Mouse (Mus musculus): ENCODE results near the gene Stard13.

Gene Stard13

GRCm38 (mm10) chr5:151142671-151143601 lies 90.7 kb downstream of the Stard13 start:
- no peak for DNase-seq (ENCODE audit: low spot score in 2 of 2)

- no peak for DNase-seq (ENCODE audit: low spot score in 2 of 2)
Observed at GRCm38 (mm10) chr5:151142241-151142640, 91.4 kb downstream of the Stard13 start.

- DNase-seq (ENCODE audit: low spot score in 2 of 2): no peak
Observed at GRCm38 (mm10) chr5:151137901-151138300, 95.7 kb downstream of the Stard13 start.

- DNase-seq (ENCODE audit: low spot score in 2 of 2): no peak
Observed at GRCm38 (mm10) chr5:151137311-151137710, 96.3 kb downstream of the Stard13 start.

- no peak for DNase-seq (ENCODE audit: low spot score in 2 of 2)
Observed at GRCm38 (mm10) chr5:151135965-151136364, 97.7 kb downstream of the Stard13 start.

GRCm38 (mm10) chr5:151135078-151135826 lies 98.4 kb downstream of the Stard13 start:
- DNase-seq (ENCODE audit: low spot score in 2 of 2): no peak

GRCm38 (mm10) chr5:151134202-151134601 lies 99.4 kb downstream of the Stard13 start:
- DNase-seq (ENCODE audit: low spot score in 2 of 2): no peak

GRCm38 (mm10) chr5:151133744-151134143 lies 99.9 kb downstream of the Stard13 start:
- DNase-seq (ENCODE audit: low spot score in 2 of 2): no peak

GRCm38 (mm10) chr5:151129762-151130161 lies 103.9 kb downstream of the Stard13 start:
- DNase-seq (ENCODE audit: low spot score in 2 of 2): no peak

- no peak for DNase-seq (ENCODE audit: low spot score in 2 of 2)
Observed at GRCm38 (mm10) chr5:151127298-151127717, 106.3 kb downstream of the Stard13 start.

GRCm38 (mm10) chr5:151126608-151127005 lies 107.0 kb downstream of the Stard13 start:
- DNase-seq (ENCODE audit: low spot score in 2 of 2): no peak

- DNase-seq (ENCODE audit: low spot score in 2 of 2): no peak
Observed at GRCm38 (mm10) chr5:151125985-151126607, 107.5 kb downstream of the Stard13 start.

GRCm38 (mm10) chr5:151117846-151118245 lies 115.8 kb downstream of the Stard13 start:
- no peak for DNase-seq (ENCODE audit: low spot score in 2 of 2)

GRCm38 (mm10) chr5:151116192-151116887 lies 117.3 kb downstream of the Stard13 start:
- no peak for DNase-seq (ENCODE audit: low spot score in 2 of 2)

- no peak for DNase-seq (ENCODE audit: low spot score in 2 of 2)
Observed at GRCm38 (mm10) chr5:151112743-151113142, 120.9 kb downstream of the Stard13 start.

GRCm38 (mm10) chr5:151111080-151111871 lies 122.4 kb downstream of the Stard13 start:
- no peak for DNase-seq (ENCODE audit: low spot score in 2 of 2)

- peak in 1 of 2 experiments; percentile 30 for DNase-seq (ENCODE audit: low spot score in 2 of 2)
Observed at GRCm38 (mm10) chr5:151110461-151110908, 123.2 kb downstream of the Stard13 start.

- DNase-seq (ENCODE audit: low spot score in 2 of 2): no peak
Observed at GRCm38 (mm10) chr5:151109822-151110221, 123.8 kb downstream of the Stard13 start.

- no peak for DNase-seq (ENCODE audit: low spot score in 2 of 2)
Observed at GRCm38 (mm10) chr5:151108955-151109354, 124.7 kb downstream of the Stard13 start.

GRCm38 (mm10) chr5:151108291-151108897 lies 125.2 kb downstream of the Stard13 start:
- DNase-seq (ENCODE audit: low spot score in 2 of 2): no peak

Data from frontal cortex, postnatal 25 days (tissue).